8 mouse cellular contexts compared by ENCODE assay signal in genomic region chr19:42089748-42090595, GRCm38 (mm10). TPM values are rescaled to one million over a fixed set of nuclear protein-coding genes. Genes with fewer than 3 reads are reported as not detected.
DNase-seq lines count a peak whose midpoint lies in the region; ATAC-seq lines count a peak whose summit lies in the region.

Gene Pi4k2a, plus strand, starts transcription at chr19:42090470.

- intact Hi-C loops in heart, postnatal 14 days (cut with DNase I) = loop anchor here (5.0 kb wide), 1 partner anchor 53 kb away; the partner anchor contains the start of gene Ankrd2

- WGBS in forebrain, embryonic 14.5 days = under 1% methylated on average over 43 of the region's 55 CpGs
- 2% methylated on average over 37 of the region's 55 CpGs for WGBS in neural tube, embryonic 15.5 days

- ATAC-seq in forebrain, embryonic 14.5 days = peak; percentile 98
- peak; percentile 97 for ATAC-seq in neural tube, embryonic 15.5 days (ENCODE audit: low FRiP score)

- peak within 1 kb of the TSS; percentile 90 for H3K9ac ChIP-seq in forebrain, embryonic 14.5 days (ENCODE audit: low read length)
- H3K9ac ChIP-seq in neural tube, embryonic 15.5 days (replicated peaks) = peak within 1 kb of the TSS; percentile 82

- peaks cover 23% of the 10 kb centered on the region for H3K4me1 ChIP-seq in forebrain, embryonic 14.5 days (ENCODE audit: control insufficient read depth, insufficient read depth, low read length)
- peaks cover 46% of the 10 kb centered on the region for H3K4me1 ChIP-seq in neural tube, embryonic 15.5 days

- peak; percentile 100 for DNase-seq in ES-CJ7 (ENCODE audit: low read depth, low spot score)
- DNase-seq in cerebellum, adult 11 months = peak; percentile 99
- DNase-seq in forebrain, embryonic 14.5 days (ENCODE audit: low spot score) = peak; percentile 100
- DNase-seq in heart, postnatal 14 days = peak; percentile 98
- DNase-seq in layer of hippocampus, adult 11-12 months (ENCODE audit: low spot score) = peak; percentile 100
- peak; percentile 100 for DNase-seq in lung, adult 18-20 months
- peak; percentile 100 for DNase-seq in testis, postnatal 14 days (ENCODE audit: low spot score)

- H3K4me3 ChIP-seq in forebrain, embryonic 14.5 days (ENCODE audit: low read depth, low read length) = peak within 1 kb of the TSS; percentile 91
- H3K4me3 ChIP-seq in neural tube, embryonic 15.5 days (replicated peaks) = peak within 1 kb of the TSS; percentile 99

- H3K27me3 ChIP-seq in forebrain, embryonic 14.5 days (replicated peaks; ENCODE audit: control insufficient read depth, insufficient read depth, low read length) = no peaks in the 10 kb centered on the region
- no peaks in the 10 kb centered on the region for H3K27me3 ChIP-seq in neural tube, embryonic 15.5 days (replicated peaks)

- 0 out of 2 replicates have a peak, but pooled peaks cover 6% of the 10 kb centered on the region for H3K36me3 ChIP-seq in forebrain, embryonic 14.5 days (ENCODE audit: control insufficient read depth, insufficient read depth, low read length)
- H3K36me3 ChIP-seq in neural tube, embryonic 15.5 days = peaks cover 8% of the 10 kb centered on the region; the same call in 1 of the 2 replicates

- H3K9me3 ChIP-seq in forebrain, embryonic 14.5 days (replicated peaks; ENCODE audit: control insufficient read depth, low read length) = no peaks in the 10 kb centered on the region
- no peaks in the 10 kb centered on the region for H3K9me3 ChIP-seq in neural tube, embryonic 15.5 days (replicated peaks)

- H3K27ac ChIP-seq in forebrain, embryonic 14.5 days (ENCODE audit: low read depth, low read length) = peak within 1 kb of the TSS; percentile 77
- H3K27ac ChIP-seq in neural tube, embryonic 15.5 days (replicated peaks) = peak within 1 kb of the TSS; percentile 92

- peak within 1 kb of the TSS; percentile 89 for H3K4me2 ChIP-seq in forebrain, embryonic 14.5 days (ENCODE audit: low read length)
- H3K4me2 ChIP-seq in neural tube, embryonic 15.5 days = peak within 1 kb of the TSS; percentile 85

RNA-seq across cellular contexts. Expression of gene Pi4k2a, which starts in this region (rescaled TPM):
- 13.2 and 19.5 TPM in 2 replicates for polyA plus RNA-seq in forebrain, embryonic 14.5 days (2014; fragmentation: Nextera tagmentation; extraction: Ambion mirVana)
- total RNA-seq in heart, postnatal 14 days (2021) = 10 to 100 TPM; 17.2 to 20.6 TPM
- 31.0 and 33.5 TPM in 2 replicates for polyA plus RNA-seq in neural tube, embryonic 15.5 days (2015; fragmentation: Nextera tagmentation; extraction: Ambion mirVana)

Comparison
In these comparisons a context has a peak if more than half of its experiments do, and no peak if none do; other contexts are left out.
1. Peak in every context shown above with its lines: DNase-seq, ATAC-seq, H3K4me3 ChIP-seq and H3K27ac ChIP-seq.